Mouse (Mus musculus): ENCODE results near the gene Cfap299.

Gene Cfap299

GRCm38 (mm10) chr5:98688254-98688653, 359.1 kb downstream of the Cfap299 start:
- DNase-seq = no peak

GRCm38 (mm10) chr5:98692070-98692469, 363.0 kb downstream of the Cfap299 start:
- DNase-seq = no peak

GRCm38 (mm10) chr5:98696336-98696735, 367.2 kb downstream of the Cfap299 start:
- DNase-seq = no peak

- no peak for DNase-seq
These were observed 374.9 kb downstream of the Cfap299 start for GRCm38 (mm10) chr5:98703963-98704362.

GRCm38 (mm10) chr5:98706597-98706996, 377.5 kb downstream of the Cfap299 start:
- no peak for DNase-seq

GRCm38 (mm10) chr5:98715392-98715791, 386.3 kb downstream of the Cfap299 start:
- no peak for DNase-seq

- no peak for DNase-seq
These were observed 403.3 kb downstream of the Cfap299 start for GRCm38 (mm10) chr5:98732157-98733009.

GRCm38 (mm10) chr5:98733010-98733399, 403.9 kb downstream of the Cfap299 start:
- DNase-seq = no peak

- DNase-seq = no peak
These were observed 433.0 kb downstream of the Cfap299 start for GRCm38 (mm10) chr5:98761858-98762652.

GRCm38 (mm10) chr5:98778588-98778987, 449.5 kb downstream of the Cfap299 start:
- no peak for DNase-seq

GRCm38 (mm10) chr5:98782066-98782465, 453.0 kb downstream of the Cfap299 start:
- no peak for DNase-seq

- no peak for DNase-seq
These were observed 458.6 kb downstream of the Cfap299 start for GRCm38 (mm10) chr5:98787735-98788134.

GRCm38 (mm10) chr5:98788568-98788967, 459.5 kb downstream of the Cfap299 start:
- no peak for DNase-seq

- no peak for DNase-seq
These were observed 461.9 kb downstream of the Cfap299 start for GRCm38 (mm10) chr5:98790894-98791607.

- no peak for DNase-seq
These were observed 472.4 kb downstream of the Cfap299 start for GRCm38 (mm10) chr5:98801495-98801894.

GRCm38 (mm10) chr5:98804761-98805160, 475.7 kb downstream of the Cfap299 start:
- no peak for DNase-seq

- DNase-seq = no peak
These were observed 477.4 kb downstream of the Cfap299 start for GRCm38 (mm10) chr5:98806492-98806891.

GRCm38 (mm10) chr5:98807022-98807421, 477.9 kb downstream of the Cfap299 start:
- no peak for DNase-seq

GRCm38 (mm10) chr5:98807953-98808352, 478.8 kb downstream of the Cfap299 start:
- no peak for DNase-seq

- DNase-seq = no peak
These were observed 483.3 kb downstream of the Cfap299 start for GRCm38 (mm10) chr5:98812380-98812779.

- no peak for DNase-seq
These were observed 486.2 kb downstream of the Cfap299 start for GRCm38 (mm10) chr5:98815269-98815668.

GRCm38 (mm10) chr5:98833760-98834159, 504.7 kb downstream of the Cfap299 start:
- DNase-seq = no peak

GRCm38 (mm10) chr5:98834300-98834699, 505.2 kb downstream of the Cfap299 start:
- no peak for DNase-seq

Measured in B cell, adult 2 months (primary cell).